Comparison of ENCODE assay signal across 8 mouse cellular contexts in genomic region chr13:21917480-21917879, GRCm38 (mm10). TPM values are rescaled to one million over a fixed set of nuclear protein-coding genes. Genes with fewer than 3 reads are reported as not detected.
A peak's percentile ranks its signal among the peaks of the same experiment; 100 is the strongest.
DNase-seq lines count a peak whose midpoint lies in the region; ATAC-seq lines count a peak whose summit lies in the region.

No protein-coding gene starts in this region.

- no peak for DNase-seq in kidney, postnatal 4 days
- no peak for DNase-seq in embryonic facial prominence, embryonic 10.5 days (ENCODE audit: low spot score)
- no peak for DNase-seq in midbrain, embryonic 14.5 days
- DNase-seq in cerebellum, adult 8-10 months, result no peak
- DNase-seq in left cerebral cortex, postnatal 25 days (ENCODE audit: low spot score in 2 of 2), result no peak

- no peaks in the 10 kb centered on the region for H3K36me3 ChIP-seq in kidney, embryonic 15.5 days
- H3K36me3 ChIP-seq in embryonic facial prominence, embryonic 10.5 days (replicated peaks), result no peaks in the 10 kb centered on the region
- no peaks in the 10 kb centered on the region for H3K36me3 ChIP-seq in hindbrain, embryonic 15.5 days
- H3K36me3 ChIP-seq in midbrain, embryonic 14.5 days (ENCODE audit: control insufficient read depth, insufficient read depth, low read length), result no peaks in the 10 kb centered on the region

- H3K9me3 ChIP-seq in kidney, embryonic 15.5 days (replicated peaks), result no peaks in the 10 kb centered on the region
- no peaks in the 10 kb centered on the region for H3K9me3 ChIP-seq in embryonic facial prominence, embryonic 10.5 days
- H3K9me3 ChIP-seq in hindbrain, embryonic 15.5 days, result no peaks in the 10 kb centered on the region
- H3K9me3 ChIP-seq in midbrain, embryonic 14.5 days (ENCODE audit: control insufficient read depth, low read length), result no peaks in the 10 kb centered on the region

- ATAC-seq in kidney, embryonic 15.5 days (replicated peaks; ENCODE audit: low FRiP score), result no peak
- no peak for ATAC-seq in hindbrain, embryonic 15.5 days (ENCODE audit: low FRiP score, low read depth)
- ATAC-seq in midbrain, embryonic 14.5 days (ENCODE audit: low FRiP score, low TSS enrichment), result no peak
- no peak for ATAC-seq in granulocyte monocyte progenitor cell, adult 5-6 weeks (replicated peaks; ENCODE audit: poor library complexity, severe bottlenecking)

- H3K27me3 ChIP-seq in kidney, embryonic 15.5 days, result peaks cover 16% of the 10 kb centered on the region
- H3K27me3 ChIP-seq in embryonic facial prominence, embryonic 10.5 days (replicated peaks; ENCODE audit: low read depth, poor library complexity, severe bottlenecking), result no peaks in the 10 kb centered on the region; the same call in 1 of the 2 replicates
- peaks cover 75% of the 10 kb centered on the region for H3K27me3 ChIP-seq in hindbrain, embryonic 15.5 days
- peaks cover 62% of the 10 kb centered on the region for H3K27me3 ChIP-seq in midbrain, embryonic 14.5 days (ENCODE audit: control insufficient read depth, insufficient read depth, low read length)

- H3K4me1 ChIP-seq in kidney, embryonic 15.5 days, result peaks cover 20% of the 10 kb centered on the region; the same call in 1 of the 2 replicates
- peaks cover 15% of the 10 kb centered on the region for H3K4me1 ChIP-seq in embryonic facial prominence, embryonic 10.5 days
- peaks cover 11% of the 10 kb centered on the region for H3K4me1 ChIP-seq in hindbrain, embryonic 15.5 days (replicated peaks)
- 0 out of 2 replicates have a peak, but pooled peaks cover 5% of the 10 kb centered on the region for H3K4me1 ChIP-seq in midbrain, embryonic 14.5 days (ENCODE audit: control insufficient read depth, insufficient read depth, low read length)

- no peak overlapping the region for H3K27ac ChIP-seq in kidney, embryonic 15.5 days
- H3K27ac ChIP-seq in embryonic facial prominence, embryonic 10.5 days (replicated peaks), result no peak overlapping the region
- no peak overlapping the region for H3K27ac ChIP-seq in hindbrain, embryonic 15.5 days (replicated peaks)
- H3K27ac ChIP-seq in midbrain, embryonic 14.5 days (replicated peaks; ENCODE audit: low read depth, low read length), result no peak overlapping the region

- intact Hi-C loops in left cerebral cortex, postnatal 25 days (cut with DNase I), result loop anchor here (5.0 kb wide), 1 partner anchor 90 kb away; the partner anchor contains the start of gene Prss16

- H3K4me2 ChIP-seq in kidney, embryonic 15.5 days, result peak overlapping the region; percentile 78
- peak overlapping the region; percentile 56 for H3K4me2 ChIP-seq in hindbrain, embryonic 15.5 days
- H3K4me2 ChIP-seq in midbrain, embryonic 14.5 days (ENCODE audit: low read length), result peak overlapping the region; percentile 48

- under 1% methylated on average over 11 of the region's 11 CpGs for WGBS in kidney, embryonic 15.5 days
- under 1% methylated on average over 11 of the region's 11 CpGs for WGBS in embryonic facial prominence, embryonic 10.5 days
- WGBS in hindbrain, embryonic 15.5 days, result 3% methylated on average over 11 of the region's 11 CpGs
- 2% methylated on average over 11 of the region's 11 CpGs for WGBS in midbrain, embryonic 14.5 days

- H3K4me3 ChIP-seq in kidney, embryonic 15.5 days (replicated peaks), result peak overlapping the region; percentile 54
- H3K4me3 ChIP-seq in embryonic facial prominence, embryonic 10.5 days, result peak overlapping the region; percentile 65
- peak overlapping the region; percentile 14; the same call in 1 of the 2 replicates for H3K4me3 ChIP-seq in hindbrain, embryonic 15.5 days
- H3K4me3 ChIP-seq in midbrain, embryonic 14.5 days (replicated peaks; ENCODE audit: low read depth, low read length), result no peak overlapping the region

- H3K9ac ChIP-seq in kidney, embryonic 15.5 days, result 0 out of 2 replicates have a peak overlapping the region, but pooled peaks have one; percentile 21
- no peak overlapping the region for H3K9ac ChIP-seq in hindbrain, embryonic 15.5 days
- no peak overlapping the region for H3K9ac ChIP-seq in midbrain, embryonic 14.5 days (replicated peaks; ENCODE audit: low read length)

RNA-seq across cellular contexts. Expression of gene Zfp184, which starts 27.4 kb away (rescaled TPM):
- 12.1 and 12.5 TPM in 2 replicates for polyA plus RNA-seq in kidney, embryonic 15.5 days (2015; fragmentation: Nextera tagmentation; extraction: Ambion mirVana)
- polyA plus RNA-seq in embryonic facial prominence, embryonic 10.5 days (2016; fragmentation: Nextera tagmentation; extraction: Ambion mirVana), result 23.1 and 24.9 TPM in 2 replicates
- polyA plus RNA-seq in hindbrain, embryonic 15.5 days (2015; fragmentation: Nextera tagmentation; extraction: Ambion mirVana), result 11.7 and 12.3 TPM in 2 replicates
- 16.8 and 18.2 TPM in 2 replicates for polyA plus RNA-seq in midbrain, embryonic 14.5 days (2014; fragmentation: Nextera tagmentation; extraction: Ambion mirVana)
- total RNA-seq in left cerebral cortex, postnatal 25 days (2021), result 1 to 10 TPM; 2.6 to 3.3 TPM
- total RNA-seq in granulocyte monocyte progenitor cell, adult 5-6 weeks (2014; fragmentation: Nextera tagmentation), result 13.3 and 15.7 TPM in 2 replicates
- total RNA-seq in granulocyte monocyte progenitor cell, adult 5-6 weeks (2017), result 13.3 and 16.3 TPM in 2 replicates
